In genomic region chr13:52352576-52352975, GRCm38 (mm10) we compare ENCODE assay signal across 8 mouse cellular contexts.
DNase-seq lines count a peak whose midpoint lies in the region; ATAC-seq and TF ChIP-seq lines count a peak whose summit lies in the region.

No protein-coding gene starts in this region.

- ATAC-seq in CD4-positive, CD25-positive, alpha-beta regulatory T cell, adult 4 months, result no peak
- ATAC-seq in embryonic facial prominence, embryonic 11.5 days (replicated peaks; ENCODE audit: insufficient number of reproducible peaks, low FRiP score, low TSS enrichment, low read depth), result no peak

- 65% methylated on average over 4 of the region's 4 CpGs for WGBS in embryonic facial prominence, embryonic 11.5 days

- DNase-seq in CD4-positive, CD25-positive, alpha-beta regulatory T cell, adult 2 months (ENCODE audit: low read depth, low spot score), result peak; percentile 58
- peak; percentile 6 for DNase-seq in kidney, adult 18-20 months
- no peak for DNase-seq in kidney, postnatal 14 days
- peak; percentile 43 for DNase-seq in ES-E14 (ENCODE audit: low read depth, low spot score)
- DNase-seq in embryonic facial prominence, embryonic 11.5 days (ENCODE audit: low spot score), result peak; percentile 48
- peak; percentile 49 for DNase-seq in testis, postnatal 10 days (ENCODE audit: low spot score)
- no peak for DNase-seq in left cerebral cortex, adult 11 months (ENCODE audit: low spot score)

- H3K27ac ChIP-seq in ES-E14 (ENCODE audit: insufficient read depth, low read depth, low read length, poor library complexity, severe bottlenecking), result no peak overlapping the region
- H3K27ac ChIP-seq in embryonic facial prominence, embryonic 11.5 days (replicated peaks; ENCODE audit: low read depth, low read length), result no peak overlapping the region

- H3K9ac ChIP-seq in ES-E14 (ENCODE audit: insufficient read depth, low read depth, low read length, poor library complexity, severe bottlenecking), result no peak overlapping the region
- no peak overlapping the region for H3K9ac ChIP-seq in embryonic facial prominence, embryonic 11.5 days (replicated peaks; ENCODE audit: low read length)

- H3K4me3 ChIP-seq in ES-E14 (ENCODE audit: insufficient read depth in 1 of 2, low read depth in 1 of 2, low read length in 2 of 2, poor library complexity in 1 of 2, severe bottlenecking in 1 of 2), result no peak overlapping the region
- no peak overlapping the region for H3K4me3 ChIP-seq in embryonic facial prominence, embryonic 11.5 days (ENCODE audit: low read depth, low read length)

- H3K27me3 ChIP-seq in embryonic facial prominence, embryonic 11.5 days (ENCODE audit: control insufficient read depth, insufficient read depth, low read length), result no peaks in the 10 kb centered on the region

- H3K4me1 ChIP-seq in ES-E14 (ENCODE audit: control insufficient read depth in 2 of 2, insufficient read depth in 2 of 2, low read length in 2 of 2, poor library complexity in 1 of 2), result peaks cover 0 to 4% of the 10 kb centered on the region in 2 experiments; a peak in 1 of 4 replicates
- no peaks in the 10 kb centered on the region for H3K4me1 ChIP-seq in embryonic facial prominence, embryonic 11.5 days (ENCODE audit: control insufficient read depth, insufficient read depth, low read length)

- no peaks in the 10 kb centered on the region for H3K36me3 ChIP-seq in ES-E14 (ENCODE audit: control insufficient read depth, insufficient read depth, low read length, poor library complexity, severe bottlenecking)
- H3K36me3 ChIP-seq in embryonic facial prominence, embryonic 11.5 days (replicated peaks; ENCODE audit: control insufficient read depth, insufficient read depth, low read depth, low read length), result no peaks in the 10 kb centered on the region

- no peak overlapping the region for H3K4me2 ChIP-seq in embryonic facial prominence, embryonic 11.5 days (ENCODE audit: low read depth, low read length)

- in situ Hi-C loops in ES-E14 (cut with MboI; ENCODE audit: low sequenced_read_pairs in 2 of 2, unreplicated experiment in 2 of 2), result no loop called here

- H3K9me3 ChIP-seq in ES-E14 (ENCODE audit: control insufficient read depth, insufficient read depth, low read depth, low read length), result peaks cover 3% of the 10 kb centered on the region; the same call in 1 of the 2 replicates
- no peaks in the 10 kb centered on the region for H3K9me3 ChIP-seq in embryonic facial prominence, embryonic 11.5 days (replicated peaks; ENCODE audit: control insufficient read depth, low read length)

TF ChIP-seq in ES-E14, 5 proteins besides CTCF, POLR2A, EP300 and RAD21:
- no peak for TF ChIP-seq MAFK (IDR thresholded peaks at IDR 0.05; ENCODE audit: insufficient read depth, low read depth, low read length)
- TF ChIP-seq CHD2 (IDR thresholded peaks at IDR 0.05; ENCODE audit: low read depth, low read length), result no peak
- no peak for TF ChIP-seq ZC3H11A (IDR thresholded peaks at IDR 0.05; ENCODE audit: borderline replicate concordance, low read depth, low read length)
- TF ChIP-seq ZNF384 (IDR thresholded peaks at IDR 0.05; ENCODE audit: low read depth, low read length), result no peak
TF ChIP-seq in ES-E14: peak in this region for 0.

Comparison
In these comparisons a context has a peak if more than half of its experiments do, and no peak if none do; other contexts are left out.
1. DNase-seq: peak in CD4-positive, CD25-positive, alpha-beta regulatory T cell, adult 2 months (single experiment), kidney, adult 18-20 months (single experiment), ES-E14 (single experiment), embryonic facial prominence, embryonic 11.5 days (single experiment) and testis, postnatal 10 days (single experiment); none in kidney, postnatal 14 days (single experiment) and left cerebral cortex, adult 11 months (single experiment).